Mouse (Mus musculus) G1E (cell line): ENCODE results near the gene Herc4. TPM values are rescaled to one million over a fixed set of nuclear protein-coding genes. Genes with fewer than 3 reads are reported as not detected.
A peak's percentile ranks its signal among the peaks of the same experiment; 100 is the strongest.

Experiments used
- ATAC-seq: 2 replicates; pipeline ENCODE4 v1.8.0; 2016; ENCODE audit warnings: mild to moderate bottlenecking; ENCODE audit not compliant: insufficient number of reproducible peaks, poor library complexity, low FRiP score, severe bottlenecking; ENCODE audit errors: extremely low read depth
- DNase-seq: peaks from one replicate; pipeline ENCODE4 v3.0.0; 2012; ENCODE audit warnings: low spot score
- H3K27me3 ChIP-seq: 2 replicates; pipeline ENCODE4 v1.6.1; 2012; ENCODE audit warnings: mild to moderate bottlenecking, low read length, inconsistent platforms; ENCODE audit not compliant: insufficient read depth
- H3K36me3 ChIP-seq: replicated peaks from 2 replicates; pipeline ENCODE3; 2012; ENCODE audit warnings: mild to moderate bottlenecking, inconsistent platforms
- H3K4me1 ChIP-seq: 2 replicates; pipeline ENCODE4 v1.6.1; 2012; ENCODE audit warnings: low read depth, low read length, inconsistent platforms, mixed read lengths; ENCODE audit not compliant: insufficient read depth
- H3K4me3 ChIP-seq: 2 replicates; pipeline ENCODE4 v1.5.1; 2012; ENCODE audit warnings: low read depth, mild to moderate bottlenecking, inconsistent platforms, low read length, moderate library complexity, mixed read lengths
- H3K9me3 ChIP-seq: replicated peaks from 2 replicates; pipeline ENCODE4 v1.6.1; 2012; ENCODE audit warnings: inconsistent platforms
- CTCF ChIP-seq: IDR thresholded peaks from 2 replicates; pipeline ENCODE4 v1.5.1; 2012; ENCODE audit warnings: low read depth, low read length, inconsistent platforms, mixed read lengths
- GATA1 ChIP-seq: IDR thresholded peaks from 2 replicates; pipeline ENCODE4 v1.6.1; 2012; ENCODE audit warnings: borderline replicate concordance, low read length, inconsistent platforms, mixed read lengths
- GATA2 ChIP-seq: IDR thresholded peaks from 2 replicates; pipeline ENCODE4 v1.6.1; 2012; ENCODE audit warnings: low read depth, low read length, inconsistent platforms, borderline replicate concordance
- POLR2AphosphoS5 ChIP-seq: IDR thresholded peaks from 2 replicates; pipeline ENCODE4 v1.6.1; 2012; ENCODE audit warnings: low read depth, low read length, inconsistent platforms; ENCODE audit not compliant: insufficient replicate concordance
- TAL1 ChIP-seq: conservative IDR thresholded peaks from 2 replicates; pipeline ENCODE4 v1.6.1; 2012; ENCODE audit warnings: low read depth, low read length, inconsistent platforms, mixed read lengths
- polyA plus RNA-seq: library from polyadenylated mRNA; stranded (reverse); fragments of >175 nt; gene quantifications from 2 replicates; pipeline ENCODE4 v1.2.3, GENCODE M21; 2012
- total RNA-seq, 2 experiments: library from RNA; stranded (forward) in 1 of 2; stranded (reverse) in 1 of 2; fragments of 200-1000 nt in 1 of 2; fragments of >200 nt in 1 of 2; fragmentation: Nextera tagmentation in 1 of 2; gene quantifications; 2 replicates each; pipeline ENCODE4 v1.2.3; 2014 to 2017

The Herc4 gene
- total and polyA plus RNA-seq, 3 experiments, result 5.8 to 62.3 (median 32.9) TPM

GRCm38 (mm10) chr10:63258696-63259095 is 15.1 kb downstream of the Herc4 start:
- ATAC-seq (no peak), DNase-seq (no peak)
- Histone ChIP-seq H3K27me3 (no peaks in the 10 kb centered on the region), H3K36me3 (peaks cover 22% of the 10 kb centered on the region), H3K4me1 (no peaks in the 10 kb centered on the region), H3K9me3 (no peaks in the 10 kb centered on the region), H3K4me3 (no peak overlapping the region)
- no peak for TF ChIP-seq GATA2
- no peak for TF ChIP-seq GATA1
- no peak for TF ChIP-seq TAL1
- TF ChIP-seq CTCF, result no peak
- TF ChIP-seq POLR2AphosphoS5, result no peak

GRCm38 (mm10) chr10:63259340-63259739 is 15.7 kb downstream of the Herc4 start:
- ATAC-seq (no peak), DNase-seq (no peak)
- no peaks in the 10 kb centered on the region for H3K27me3 ChIP-seq
- H3K4me3 ChIP-seq, result no peak overlapping the region
- no peaks in the 10 kb centered on the region for H3K9me3 ChIP-seq
- H3K36me3 ChIP-seq, result peaks cover 25% of the 10 kb centered on the region
- no peaks in the 10 kb centered on the region for H3K4me1 ChIP-seq
- TF ChIP-seq TAL1 (no peak), POLR2AphosphoS5 (no peak), GATA2 (no peak), GATA1 (no peak), CTCF (no peak)

GRCm38 (mm10) chr10:63267941-63268340 is 24.3 kb downstream of the Herc4 start:
- Histone ChIP-seq H3K9me3 (no peaks in the 10 kb centered on the region), H3K36me3 (peaks cover 25% of the 10 kb centered on the region), H3K4me3 (no peak overlapping the region), H3K27me3 (no peaks in the 10 kb centered on the region), H3K4me1 (no peaks in the 10 kb centered on the region)
- no peak for TF ChIP-seq CTCF
- no peak for TF ChIP-seq GATA1
- no peak for TF ChIP-seq GATA2
- no peak for TF ChIP-seq POLR2AphosphoS5
- no peak for TF ChIP-seq TAL1
- no peak for DNase-seq
- ATAC-seq, result no peak

- TF ChIP-seq GATA1 (no peak), TAL1 (no peak), GATA2 (no peak), POLR2AphosphoS5 (no peak)
- Histone ChIP-seq H3K9me3 (no peaks in the 10 kb centered on the region), H3K27me3 (no peaks in the 10 kb centered on the region), H3K4me3 (no peak overlapping the region), H3K4me1 (no peaks in the 10 kb centered on the region), H3K36me3 (peaks cover 27% of the 10 kb centered on the region)
- ATAC-seq, result no peak
- DNase-seq, result no peak
Observed at GRCm38 (mm10) chr10:63272401-63272800, 28.8 kb downstream of the Herc4 start.

GRCm38 (mm10) chr10:63272868-63273267 is 29.3 kb downstream of the Herc4 start:
- TF ChIP-seq GATA1 (no peak), CTCF (no peak)

GRCm38 (mm10) chr10:63277010-63277409 is 33.4 kb downstream of the Herc4 start:
- H3K4me1 ChIP-seq, result peaks cover 5% of the 10 kb centered on the region; the same call in 1 of the 2 replicates
- no peak for TF ChIP-seq CTCF
- no peak for TF ChIP-seq POLR2AphosphoS5
- TF ChIP-seq TAL1, result no peak
- TF ChIP-seq GATA1, result no peak
- no peak for TF ChIP-seq GATA2
- H3K27me3 ChIP-seq, result no peaks in the 10 kb centered on the region
- H3K9me3 ChIP-seq, result no peaks in the 10 kb centered on the region
- peaks cover 45% of the 10 kb centered on the region for H3K36me3 ChIP-seq
- DNase-seq (no peak), ATAC-seq (peak; percentile 60)
- no peak overlapping the region for H3K4me3 ChIP-seq

More at GRCm38 (mm10) chr10:63272868-63273267, 29.3 kb downstream of the Herc4 start:
- Histone ChIP-seq H3K4me3 (no peak overlapping the region), H3K36me3 (peaks cover 29% of the 10 kb centered on the region), H3K9me3 (no peaks in the 10 kb centered on the region), H3K27me3 (no peaks in the 10 kb centered on the region), H3K4me1 (no peaks in the 10 kb centered on the region)
- DNase-seq (no peak), ATAC-seq (no peak)

- Histone ChIP-seq H3K4me1 (peaks cover 8% of the 10 kb centered on the region; the same call in 1 of the 2 replicates), H3K4me3 (no peak overlapping the region), H3K36me3 (peaks cover 44% of the 10 kb centered on the region), H3K27me3 (no peaks in the 10 kb centered on the region), H3K9me3 (no peaks in the 10 kb centered on the region)
- no peak for ATAC-seq
- no peak for DNase-seq
- TF ChIP-seq CTCF (no peak), TAL1 (no peak), POLR2AphosphoS5 (no peak), GATA2 (no peak), GATA1 (no peak)
Observed at GRCm38 (mm10) chr10:63279851-63280250, 36.2 kb downstream of the Herc4 start.
